Mouse (Mus musculus) 3134 (cell line): ENCODE results near the gene Senp6.
A peak's percentile ranks its signal among the peaks of the same experiment; 100 is the strongest.
"Not testable (repeated sequence)": the region's sequence is repeated elsewhere in the genome, so short reads cannot be mapped to it uniquely, and the experiment has no call there.

ENCODE experiments used
- DNase-seq: peaks from one replicate; pipeline ENCODE4 v3.0.0-alpha.2; 2011; ENCODE audit warnings: low spot score; ENCODE audit not compliant: insufficient read length; ENCODE audit errors: extremely low read depth

Gene Senp6

GRCm38 (mm10) chr9:80074067-80074466 is 7.4 kb downstream of the Senp6 start:
- no peak for DNase-seq

GRCm38 (mm10) chr9:80074949-80075348 is 8.2 kb downstream of the Senp6 start:
- DNase-seq, result no peak

- DNase-seq, result no peak
Measured at GRCm38 (mm10) chr9:80080941-80081340, 14.2 kb downstream of the Senp6 start.

- DNase-seq, result no peak
Measured at GRCm38 (mm10) chr9:80084429-80085092, 17.9 kb downstream of the Senp6 start.

- DNase-seq, result no peak
Measured at GRCm38 (mm10) chr9:80085665-80086064, 19.0 kb downstream of the Senp6 start.

- not testable (repeated sequence) for DNase-seq
Measured at GRCm38 (mm10) chr9:80086272-80086966, 19.7 kb downstream of the Senp6 start.

- no peak for DNase-seq
Measured at GRCm38 (mm10) chr9:80089409-80089808, 22.7 kb downstream of the Senp6 start.

- DNase-seq, result no peak
Measured at GRCm38 (mm10) chr9:80096325-80096724, 29.6 kb downstream of the Senp6 start.

GRCm38 (mm10) chr9:80145992-80146587 is 79.4 kb downstream of the Senp6 start:
- DNase-seq, result no peak

- no peak for DNase-seq
Measured at GRCm38 (mm10) chr9:80149594-80149993, 82.9 kb downstream of the Senp6 start.

- DNase-seq, result no peak
Measured at GRCm38 (mm10) chr9:80155277-80155676, 88.6 kb downstream of the Senp6 start.

GRCm38 (mm10) chr9:80156780-80157179 is 90.1 kb downstream of the Senp6 start:
- DNase-seq, result no peak

- no peak for DNase-seq
Measured at GRCm38 (mm10) chr9:80157840-80158465, 91.2 kb downstream of the Senp6 start.

GRCm38 (mm10) chr9:80158937-80159336 is 92.2 kb downstream of the Senp6 start:
- DNase-seq, result no peak

- no peak for DNase-seq
Measured at GRCm38 (mm10) chr9:80161451-80161850, 94.7 kb downstream of the Senp6 start.

- no peak for DNase-seq
Measured at GRCm38 (mm10) chr9:80163126-80163723, 96.5 kb downstream of the Senp6 start.

GRCm38 (mm10) chr9:80164191-80164590 is 97.5 kb downstream of the Senp6 start:
- DNase-seq, result no peak

GRCm38 (mm10) chr9:80164611-80165474 is 98.1 kb downstream of the Senp6 start, which contains the start of gene Myo6:
Gene Myo6 (plus strand): TSS chr9:80165031.
- DNase-seq, result peak; percentile 90

- DNase-seq, result peak; percentile 23
Measured at GRCm38 (mm10) chr9:80165690-80166089, 99.0 kb downstream of the Senp6 start.

- no peak for DNase-seq
Measured at GRCm38 (mm10) chr9:80166425-80166824, 99.7 kb downstream of the Senp6 start.
